Mouse (Mus musculus): Measurements from ENCODE around the gene Acadvl.

Acadvl gene

GRCm38 (mm10) chr11:69980196-69981140 is 34.7 kb downstream of the Acadvl start:
- in situ Hi-C loops (cut with MseI, MboI): no loop called here

GRCm38 (mm10) chr11:69979827-69980195 is 35.4 kb downstream of the Acadvl start:
- in situ Hi-C loops (cut with MseI, MboI): no loop called here

- in situ Hi-C loops (cut with MseI, MboI): no loop called here
Observed at GRCm38 (mm10) chr11:69976271-69976670, 38.9 kb downstream of the Acadvl start.

GRCm38 (mm10) chr11:69974907-69975306 is 40.3 kb downstream of the Acadvl start:
- in situ Hi-C loops (cut with MseI, MboI): no loop called here

GRCm38 (mm10) chr11:69970775-69971174 is 44.4 kb downstream of the Acadvl start:
- in situ Hi-C loops (cut with MseI, MboI): no loop called here

- in situ Hi-C loops (cut with MseI, MboI): no loop called here
Observed at GRCm38 (mm10) chr11:69970222-69970621, 45.0 kb downstream of the Acadvl start.

- in situ Hi-C loops (cut with MseI, MboI): no loop called here
Observed at GRCm38 (mm10) chr11:69968793-69969192, 46.4 kb downstream of the Acadvl start.

- in situ Hi-C loops (cut with MseI, MboI): no loop called here
Observed at GRCm38 (mm10) chr11:69966860-69967517, 48.2 kb downstream of the Acadvl start.

GRCm38 (mm10) chr11:69966006-69966859 is 49.0 kb downstream of the Acadvl start:
- in situ Hi-C loops (cut with MseI, MboI): no loop called here

- in situ Hi-C loops (cut with MseI, MboI): no loop called here
Observed at GRCm38 (mm10) chr11:69965271-69966005, 49.8 kb downstream of the Acadvl start.

- in situ Hi-C loops (cut with MseI, MboI): loop anchor here in 1 of 2 experiments (5.0 kb wide), 1 partner anchor 37 kb away; no protein-coding TSS in a partner anchor
Observed at GRCm38 (mm10) chr11:69964650-69965270, 50.5 kb downstream of the Acadvl start, which contains the start of gene Cldn7. Cldn7 (plus strand) TSS chr11:69964779.

GRCm38 (mm10) chr11:69961841-69962240 is 53.4 kb downstream of the Acadvl start:
- in situ Hi-C loops (cut with MseI, MboI): loop anchor here in 1 of 2 experiments (5.0 kb wide), 1 partner anchor 35 kb away; no protein-coding TSS in a partner anchor

GRCm38 (mm10) chr11:69960616-69961015 is 54.6 kb downstream of the Acadvl start:
- in situ Hi-C loops (cut with MseI, MboI): loop anchor here in 1 of 2 experiments (5.0 kb wide), 1 partner anchor 33 kb away; no protein-coding TSS in a partner anchor
